Mouse (Mus musculus): Measurements from ENCODE around the gene Nkapd1.

- no peak for TF ChIP-seq CTCF (IDR thresholded peaks at IDR 0.05)
- TF ChIP-seq EP300 (IDR thresholded peaks at IDR 0.05): no peak
Measured at GRCm38 (mm10) chr9:50617794-50618330, 598 bp upstream of the Nkapd1 start.

Measured in lung, postnatal 0 days (tissue).